Mouse (Mus musculus) midbrain, postnatal 0 days (tissue): ENCODE results near the gene Gm21060. TPM values are rescaled to one million over a fixed set of nuclear protein-coding genes. Genes with fewer than 3 reads are reported as not detected.
"Not testable (repeated sequence)": the region's sequence is repeated elsewhere in the genome, so short reads cannot be mapped to it uniquely, and the experiment has no call there.

Experiments
- ATAC-seq: fragments of 200-750 bp; cut with Nextera tagmentation; 2 replicates; pipeline ENCODE4 v1.8.0; 2017; ENCODE audit warnings: moderate number of reproducible peaks, mild to moderate bottlenecking, moderate TSS enrichment, moderate library complexity; ENCODE audit not compliant: low FRiP score
- DNase-seq: peaks from one replicate; pipeline ENCODE4 v3.0.0-alpha.2; 2015; ENCODE audit warnings: low spot score
- H3K27ac ChIP-seq: fragments of 300-500 bp; sonication (generic); 2 replicates; pipeline ENCODE4 v1.5.1; 2014; ENCODE audit warnings: low read depth, mild to moderate bottlenecking, low read length, mixed read lengths
- H3K27me3 ChIP-seq: fragments of 300-500 bp; sonication (generic); 2 replicates; pipeline ENCODE4 v1.6.1; 2014; ENCODE audit warnings: low read length, control low read depth, mixed read lengths; ENCODE audit not compliant: insufficient read depth
- H3K36me3 ChIP-seq: fragments of 300-500 bp; sonication (generic); 2 replicates; pipeline ENCODE4 v1.6.1; 2014; ENCODE audit warnings: low read length, control low read depth, mixed read lengths; ENCODE audit not compliant: insufficient read depth
- H3K4me1 ChIP-seq: fragments of 300-500 bp; sonication (generic); 2 replicates; pipeline ENCODE4 v1.6.1; 2014; ENCODE audit warnings: mild to moderate bottlenecking, control low read depth, antibody characterized with exemption, low read length, mixed read lengths; ENCODE audit not compliant: insufficient read depth
- H3K4me2 ChIP-seq: fragments of 300-500 bp; sonication (generic); 2 replicates; pipeline ENCODE4 v1.6.1; 2014; ENCODE audit warnings: low read depth, mild to moderate bottlenecking, low read length, mixed read lengths; ENCODE audit not compliant: poor library complexity, severe bottlenecking
- H3K4me3 ChIP-seq: fragments of 300-500 bp; sonication (generic); 2 replicates; pipeline ENCODE4 v1.5.1; 2014; ENCODE audit warnings: low read depth, mild to moderate bottlenecking, low read length, moderate library complexity
- H3K9ac ChIP-seq: fragments of 300-500 bp; sonication (generic); replicated peaks from 2 replicates; pipeline ENCODE4 v1.6.1; 2014; ENCODE audit warnings: mild to moderate bottlenecking, low read length, moderate library complexity, mixed read lengths; ENCODE audit not compliant: poor library complexity, severe bottlenecking
- H3K9me3 ChIP-seq: fragments of 300-500 bp; sonication (generic); 2 replicates; pipeline ENCODE4 v1.6.1; 2016; ENCODE audit warnings: low read length, control low read depth
- CTCF ChIP-seq: IDR thresholded peaks from 2 replicates; pipeline ENCODE4 v1.5.1; 2016; ENCODE audit warnings: antibody characterized with exemption, mild to moderate bottlenecking
- WGBS: fragments of 180-500 bp; shearing (Covaris S2); extraction: QIAGEN DNeasy Blood & Tissue Kit; methylation state at CpG from one replicate; pipeline ENCODE4 v1.1.7; 2014; 5-methylcytosine and 5-hydroxymethylcytosine counted together
- polyA plus RNA-seq: library from polyadenylated mRNA; unstranded; fragments of >200 nt; fragmentation: Nextera tagmentation; extraction: Ambion mirVana; gene quantifications from 2 replicates; pipeline ENCODE4 v1.2.1, GENCODE M21; 2015
- total RNA-seq: library from RNA; depleted of rRNA; stranded (reverse); fragments of >200 nt; gene quantifications from 2 replicates; pipeline ENCODE4 v1.2.3, GENCODE M21; 2014; rRNA removed

The Gm21060 gene
- total RNA-seq (not detected in 2 replicates), polyA plus RNA-seq (not detected in 2 replicates)

DNA sequence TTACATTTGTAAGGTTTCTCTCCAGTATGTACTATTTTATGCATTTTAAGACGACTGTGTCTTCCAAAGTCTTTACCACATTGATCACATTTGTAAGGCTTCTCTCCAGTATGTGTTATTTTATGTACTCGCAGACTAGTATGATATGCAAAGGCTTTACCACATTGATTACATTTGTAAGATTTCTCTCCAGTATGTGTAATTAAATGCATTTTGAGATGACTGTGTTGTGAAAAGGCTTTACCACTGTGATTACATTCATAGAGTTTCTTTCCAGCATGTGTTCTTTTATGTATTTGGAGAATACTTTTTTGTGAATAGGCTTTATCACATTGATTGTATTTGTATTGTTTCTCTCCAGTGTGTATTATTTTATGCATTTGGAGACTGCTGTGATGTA, at the start of gene Gm21060:
Gene Gm21060, minus strand, starts transcription at position 101 of the 400 bp plus-strand sequence.
- Histone ChIP-seq H3K4me1 (no peaks in the 10 kb centered on the region), H3K9ac (no peak within 1 kb of the TSS), H3K36me3 (no peaks in the 10 kb centered on the region), H3K27ac (no peak within 1 kb of the TSS), H3K27me3 (no peaks in the 10 kb centered on the region), H3K4me2 (no peak within 1 kb of the TSS), H3K4me3 (no peak within 1 kb of the TSS), H3K9me3 (no peaks in the 10 kb centered on the region)
- ATAC-seq (no peak), DNase-seq (no peak)
- no peak for TF ChIP-seq CTCF
- WGBS, result 92% methylated on average over 2 of the region's 2 CpGs

DNA sequence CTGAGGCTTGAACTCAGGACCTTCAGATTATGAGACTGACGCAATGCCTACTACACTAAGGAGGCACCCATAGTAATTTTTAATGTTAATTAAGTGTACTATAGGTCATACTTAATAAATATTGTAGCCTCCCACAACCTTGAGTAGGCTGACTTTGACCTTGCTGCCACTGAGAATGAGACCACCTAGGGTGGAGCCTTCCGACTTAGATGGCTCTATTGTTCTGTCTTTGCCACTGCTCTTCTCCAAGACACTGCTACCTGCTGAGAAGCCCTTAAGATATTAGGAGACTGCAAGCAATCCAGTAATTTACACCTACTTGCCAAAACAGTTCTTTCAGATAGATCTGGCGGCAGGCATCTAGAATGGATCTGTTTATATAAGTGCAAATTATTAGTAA, 24.0 kb upstream of the Gm21060 start:
- 79% methylated on average over 3 of the region's 3 CpGs for WGBS
- not testable (repeated sequence) for ATAC-seq

DNA sequence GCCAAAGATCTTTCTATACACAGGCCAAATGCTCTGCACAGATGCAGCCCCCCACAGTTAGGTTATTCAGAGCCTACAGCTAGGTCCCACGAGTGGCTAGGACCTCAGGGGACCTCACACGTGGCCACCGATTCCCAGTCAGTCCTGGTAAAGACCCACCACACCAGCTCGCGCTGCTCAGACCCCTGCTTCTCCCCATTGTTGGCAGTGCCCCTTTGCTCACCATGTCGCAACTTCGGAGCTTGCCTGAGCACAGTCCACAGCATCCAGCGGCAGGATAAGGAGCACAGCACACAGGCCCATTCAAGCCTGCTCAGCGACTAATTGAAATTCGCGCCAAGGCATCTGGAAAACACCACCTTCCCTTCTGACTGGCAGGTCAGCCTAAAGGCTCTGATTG, 16.3 kb upstream of the Gm21060 start:
- not testable (repeated sequence) for DNase-seq
- WGBS, result 28% methylated on average over 11 of the region's 11 CpGs

More for the DNA sequence above, 24.0 kb upstream of the Gm21060 start:
- not testable (repeated sequence) for H3K9ac ChIP-seq, H3K36me3 ChIP-seq, H3K27me3 ChIP-seq, H3K9me3 ChIP-seq, H3K4me1 ChIP-seq, DNase-seq, H3K4me2 ChIP-seq, H3K4me3 ChIP-seq, H3K27ac ChIP-seq

DNA sequence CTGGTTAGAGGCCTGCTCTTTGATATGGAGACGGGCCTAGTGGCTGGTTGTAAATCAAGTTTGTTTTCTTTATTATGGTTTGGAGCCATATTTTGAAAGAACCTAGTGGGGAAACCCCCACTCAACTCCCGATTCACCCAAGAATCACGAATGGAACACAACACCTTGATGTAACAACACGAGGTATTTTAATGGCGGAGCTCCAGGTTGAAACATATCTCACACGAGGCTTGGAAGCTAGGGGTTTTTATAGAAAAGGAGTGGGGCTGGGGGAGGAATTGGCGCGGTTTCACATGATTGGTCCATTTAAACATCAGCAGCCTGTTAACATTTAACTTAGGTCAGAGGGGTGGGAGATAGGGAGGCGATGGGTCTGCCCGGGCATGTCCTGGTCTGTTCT, 15.5 kb upstream of the Gm21060 start:
- H3K27me3 ChIP-seq, ATAC-seq, H3K4me2 ChIP-seq, H3K27ac ChIP-seq, H3K4me3 ChIP-seq, H3K9ac ChIP-seq, H3K4me1 ChIP-seq, DNase-seq, H3K9me3 ChIP-seq, H3K36me3 ChIP-seq: not testable (repeated sequence)
- WGBS, result 91% methylated on average over 9 of the region's 10 CpGs

More for the DNA sequence above, 16.3 kb upstream of the Gm21060 start:
- not testable (repeated sequence) for H3K27me3 ChIP-seq, H3K27ac ChIP-seq, H3K36me3 ChIP-seq, H3K4me1 ChIP-seq, H3K9me3 ChIP-seq, H3K4me3 ChIP-seq, H3K9ac ChIP-seq, ATAC-seq, H3K4me2 ChIP-seq

DNA sequence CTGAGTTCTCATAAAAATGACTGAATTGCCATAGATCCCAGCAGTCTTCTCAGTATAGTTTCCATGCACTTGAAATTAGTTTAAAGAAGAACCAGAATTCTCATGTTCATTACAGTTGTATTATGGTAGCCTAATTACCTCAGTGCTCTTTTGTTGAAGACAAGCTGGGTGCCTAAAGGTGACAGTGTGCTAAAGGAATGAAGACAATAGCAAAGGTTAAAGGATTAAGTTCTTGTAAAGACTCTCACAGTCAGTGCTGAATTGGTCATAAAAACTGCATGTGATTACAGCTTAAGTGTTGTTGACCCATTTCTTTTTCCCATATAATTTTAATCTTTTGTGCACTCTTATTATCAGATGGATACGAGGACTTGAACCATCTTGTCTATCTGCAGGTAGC, 11.2 kb upstream of the Gm21060 start:
- not testable (repeated sequence) for H3K36me3 ChIP-seq, ATAC-seq, DNase-seq, H3K4me3 ChIP-seq, H3K4me2 ChIP-seq, H3K9me3 ChIP-seq, H3K4me1 ChIP-seq, H3K27ac ChIP-seq, H3K9ac ChIP-seq, H3K27me3 ChIP-seq
- 43% methylated on average over 1 of the region's 1 CpGs for WGBS

- H3K27ac ChIP-seq, H3K36me3 ChIP-seq, H3K4me2 ChIP-seq, H3K9ac ChIP-seq, H3K9me3 ChIP-seq, H3K27me3 ChIP-seq, DNase-seq, H3K4me1 ChIP-seq, ATAC-seq, H3K4me3 ChIP-seq: not testable (repeated sequence)
- 79% methylated on average over 4 of the region's 4 CpGs for WGBS
Observed at GRCm38 (mm10) chr19:61285033-61285432, 11.8 kb downstream of the Gm21060 start.
